Mouse (Mus musculus) heart, postnatal 0 days (tissue): ENCODE data around the gene Agap3. TPM values are rescaled to one million over a fixed set of nuclear protein-coding genes. Genes with fewer than 3 reads are reported as not detected.
A peak's percentile ranks its signal among the peaks of the same experiment; 100 is the strongest.

Experiments used
- ATAC-seq: fragments of 200-750 bp; cut with Nextera tagmentation; 2 replicates; pipeline ENCODE4 v1.8.0; 2017; ENCODE audit warnings: low read depth, moderate number of reproducible peaks, moderate library complexity; ENCODE audit not compliant: insufficient read depth
- DNase-seq: peaks from one replicate; pipeline ENCODE4 v3.0.0-alpha.2; 2016; ENCODE audit warnings: low spot score
- H3K27ac ChIP-seq: fragments of 300-500 bp; sonication (generic); 2 replicates; pipeline ENCODE4 v1.5.1; 2014; ENCODE audit warnings: low read depth, mild to moderate bottlenecking
- H3K27me3 ChIP-seq: fragments of 300-500 bp; sonication (generic); 2 replicates; pipeline ENCODE4 v1.6.1; 2014; ENCODE audit warnings: low read length, mixed read lengths; ENCODE audit not compliant: control insufficient read depth, insufficient read depth
- H3K36me3 ChIP-seq: fragments of 300-500 bp; sonication (generic); replicated peaks from 2 replicates; pipeline ENCODE4 v1.6.1; 2014; ENCODE audit warnings: low read length, mixed read lengths; ENCODE audit not compliant: control insufficient read depth, insufficient read depth
- H3K4me1 ChIP-seq: fragments of 300-500 bp; sonication (generic); 2 replicates; pipeline ENCODE4 v1.6.1; 2014; ENCODE audit warnings: antibody characterized with exemption; ENCODE audit not compliant: control insufficient read depth, insufficient read depth
- H3K4me2 ChIP-seq: fragments of 300-500 bp; sonication (generic); 2 replicates; pipeline ENCODE4 v1.6.1; 2014; ENCODE audit warnings: low read depth, mild to moderate bottlenecking, low read length, moderate library complexity
- H3K4me3 ChIP-seq: fragments of 300-500 bp; sonication (generic); 2 replicates; pipeline ENCODE4 v1.5.1; 2014; ENCODE audit warnings: low read depth, low read length
- H3K9ac ChIP-seq: fragments of 300-500 bp; sonication (generic); replicated peaks from 2 replicates; pipeline ENCODE4 v1.6.1; 2014; ENCODE audit warnings: low read depth, low read length, mixed read lengths
- H3K9me3 ChIP-seq: fragments of 300-500 bp; sonication (generic); replicated peaks from 2 replicates; pipeline ENCODE4 v1.6.1; 2016; ENCODE audit warnings: low read length; ENCODE audit not compliant: control insufficient read depth
- CTCF ChIP-seq: IDR thresholded peaks from 2 replicates; pipeline ENCODE4 v1.5.1; 2016; ENCODE audit warnings: antibody characterized with exemption, control low read depth, low read depth
- EP300 ChIP-seq: IDR thresholded peaks from 2 replicates; pipeline ENCODE4 v1.6.1; 2016; ENCODE audit warnings: antibody characterized with exemption, low read depth
- whole genome bisulfite sequencing: fragments of 180-500 bp; shearing (Covaris S2); extraction: QIAGEN DNeasy Blood & Tissue Kit; methylation state at CpG from one replicate; pipeline ENCODE4 v1.1.7; 2014; 5-methylcytosine and 5-hydroxymethylcytosine counted together
- polyA plus RNA-seq: library from polyadenylated mRNA; unstranded; fragments of >200 nt; fragmentation: Nextera tagmentation; extraction: Ambion mirVana; gene quantifications from 2 replicates; pipeline ENCODE4 v1.2.1, GENCODE M21; 2015
- total RNA-seq: library from RNA; depleted of rRNA; stranded (reverse); fragments of >200 nt; gene quantifications from 2 replicates; pipeline ENCODE4 v1.2.3, GENCODE M21; 2014; ENCODE audit warnings: low replicate concordance; rRNA removed

Agap3 gene
- total and polyA plus RNA-seq, 2 experiments from 2014 or later = 18.3 to 40.6 TPM

- no peaks in the 10 kb centered on the region for H3K27me3 ChIP-seq
- H3K4me1 ChIP-seq = peaks cover 27% of the 10 kb centered on the region
- H3K4me2 ChIP-seq = peak within 1 kb of the TSS; percentile 69
- DNase-seq = peak; percentile 78
- TF ChIP-seq EP300 (peak; percentile 28; the same call in 1 of the 2 replicates), CTCF (no peak; the same call in 1 of the 2 replicates)
- H3K9ac ChIP-seq = no peak within 1 kb of the TSS; the same call in 1 of the 2 replicates
- H3K36me3 ChIP-seq = no peaks in the 10 kb centered on the region
- peak within 1 kb of the TSS; percentile 35 for H3K4me3 ChIP-seq
- H3K9me3 ChIP-seq = no peaks in the 10 kb centered on the region
- ATAC-seq = peak; percentile 92
- H3K27ac ChIP-seq = peak within 1 kb of the TSS; percentile 88
- WGBS = 5% methylated on average over 14 of the region's 14 CpGs
These were observed 88.6 kb downstream of the Agap3 start, which contains the start of gene Asb10 for GRCm38 (mm10) chr5:24540387-24541143. TSS of gene Asb10 (minus strand) at chr5:24540978.

- Histone ChIP-seq H3K4me3 (peak overlapping the region; percentile 35), H3K27me3 (no peaks in the 10 kb centered on the region), H3K36me3 (no peaks in the 10 kb centered on the region), H3K27ac (peak overlapping the region; percentile 88), H3K9ac (no peak overlapping the region; the same call in 1 of the 2 replicates), H3K9me3 (no peaks in the 10 kb centered on the region), H3K4me2 (peak overlapping the region; percentile 69), H3K4me1 (peaks cover 27% of the 10 kb centered on the region)
- ATAC-seq (peak; percentile 2; the same call in 1 of the 2 replicates), DNase-seq (peak; percentile 32)
- TF ChIP-seq CTCF (no peak), EP300 (no peak)
- 8% methylated on average over 6 of the region's 6 CpGs for WGBS
These were observed 89.2 kb downstream of the Agap3 start for GRCm38 (mm10) chr5:24541144-24541569.

- Histone ChIP-seq H3K36me3 (no peaks in the 10 kb centered on the region), H3K27me3 (no peaks in the 10 kb centered on the region), H3K9ac (no peak overlapping the region), H3K4me1 (peaks cover 27% of the 10 kb centered on the region), H3K4me2 (no peak overlapping the region), H3K4me3 (no peak overlapping the region), H3K9me3 (no peaks in the 10 kb centered on the region), H3K27ac (no peak overlapping the region)
- DNase-seq = no peak
- 85% methylated on average over 7 of the region's 7 CpGs for WGBS
- no peak for ATAC-seq
- TF ChIP-seq CTCF (no peak), EP300 (no peak)
These were observed 90.7 kb downstream of the Agap3 start for GRCm38 (mm10) chr5:24542643-24543042.

- Histone ChIP-seq H3K36me3 (no peaks in the 10 kb centered on the region), H3K4me2 (peak overlapping the region; percentile 35), H3K27ac (no peak overlapping the region), H3K9ac (no peak overlapping the region; the same call in 1 of the 2 replicates), H3K9me3 (no peaks in the 10 kb centered on the region), H3K27me3 (no peaks in the 10 kb centered on the region), H3K4me1 (peaks cover 8% of the 10 kb centered on the region; the same call in 1 of the 2 replicates), H3K4me3 (no peak overlapping the region)
- WGBS = 24% methylated on average over 26 of the region's 26 CpGs
- ATAC-seq (peak; percentile 33; the same call in 1 of the 2 replicates), DNase-seq (peak; percentile 29)
- no peak for TF ChIP-seq EP300
- no peak for TF ChIP-seq CTCF
These were observed 98.8 kb downstream of the Agap3 start for GRCm38 (mm10) chr5:24550598-24551316.

- DNase-seq = no peak
- no peaks in the 10 kb centered on the region for H3K27me3 ChIP-seq
- H3K9ac ChIP-seq = no peak overlapping the region; the same call in 1 of the 2 replicates
- ATAC-seq = no peak
- 50% methylated on average over 2 of the region's 2 CpGs for WGBS
- no peaks in the 10 kb centered on the region for H3K36me3 ChIP-seq
- H3K4me1 ChIP-seq = peaks cover 8% of the 10 kb centered on the region; the same call in 1 of the 2 replicates
- no peak for TF ChIP-seq CTCF
- TF ChIP-seq EP300 = no peak
- H3K9me3 ChIP-seq = no peaks in the 10 kb centered on the region
- H3K27ac ChIP-seq = no peak overlapping the region
- H3K4me3 ChIP-seq = no peak overlapping the region
- peak overlapping the region; percentile 35 for H3K4me2 ChIP-seq
These were observed 99.3 kb downstream of the Agap3 start for GRCm38 (mm10) chr5:24551317-24551688.

Other genes with a start within 250 kb of the Agap3 start
- 86.1 and 120 TPM in 2 replicates for gene Kcnh2, start 100.6 kb upstream of the Agap3 start, total RNA-seq
- gene Kcnh2, start 100.6 kb upstream of the Agap3 start, polyA plus RNA-seq = 29.4 and 32.1 TPM in 2 replicates
- gene Nos3, start 87.4 kb upstream of the Agap3 start, total RNA-seq = 50.9 and 52.1 TPM in 2 replicates
- gene Nos3, start 87.4 kb upstream of the Agap3 start, polyA plus RNA-seq = 21.1 and 25.6 TPM in 2 replicates
- gene Atg9b, start 60.0 kb upstream of the Agap3 start, total RNA-seq = 0.15 and 0.66 TPM in 2 replicates
- 0.34 and 0.47 TPM in 2 replicates for gene Atg9b, start 60.0 kb upstream of the Agap3 start, polyA plus RNA-seq
- 141 and 159 TPM in 2 replicates for gene Abcb8, start 58.5 kb upstream of the Agap3 start, total RNA-seq
- gene Abcb8, start 58.5 kb upstream of the Agap3 start, polyA plus RNA-seq = 69.2 and 73.2 TPM in 2 replicates
- gene Asic3, start 38.8 kb upstream of the Agap3 start, total RNA-seq = not detected in 2 replicates
- 0.08 and 0.10 TPM in 2 replicates for gene Asic3, start 38.8 kb upstream of the Agap3 start, polyA plus RNA-seq
- gene Cdk5, start 28.6 kb upstream of the Agap3 start, total RNA-seq = 17.3 and 21.6 TPM in 2 replicates
- gene Cdk5, start 28.6 kb upstream of the Agap3 start, polyA plus RNA-seq = 30.9 and 32.2 TPM in 2 replicates
- 74.9 and 110 TPM in 2 replicates for gene Slc4a2, start 28.3 kb upstream of the Agap3 start, total RNA-seq
- gene Slc4a2, start 28.3 kb upstream of the Agap3 start, polyA plus RNA-seq = 20.8 and 21.5 TPM in 2 replicates
- 368 and 470 TPM in 2 replicates for gene Fastk, start 6.9 kb upstream of the Agap3 start, total RNA-seq
- 219 and 223 TPM in 2 replicates for gene Fastk, start 6.9 kb upstream of the Agap3 start, polyA plus RNA-seq
- gene Tmub1, start 4.3 kb upstream of the Agap3 start, total RNA-seq = 30.8 and 36.7 TPM in 2 replicates
- gene Tmub1, start 4.3 kb upstream of the Agap3 start, polyA plus RNA-seq = 16.5 and 17.3 TPM in 2 replicates
- gene Gbx1, start 75.0 kb downstream of the Agap3 start, total RNA-seq = not detected in 2 replicates
- not detected in 2 replicates for gene Gbx1, start 75.0 kb downstream of the Agap3 start, polyA plus RNA-seq
- gene Asb10, start 88.8 kb downstream of the Agap3 start, total RNA-seq = 34.4 and 44.0 TPM in 2 replicates
- gene Asb10, start 88.8 kb downstream of the Agap3 start, polyA plus RNA-seq = 20.8 and 24.3 TPM in 2 replicates
- not detected in 2 replicates for gene 4931409K22Rik, start 104.6 kb downstream of the Agap3 start, total RNA-seq
- not detected in 2 replicates for gene 4931409K22Rik, start 104.6 kb downstream of the Agap3 start, polyA plus RNA-seq
- 53.7 and 56.0 TPM in 2 replicates for gene Abcf2, start 125.3 kb downstream of the Agap3 start, total RNA-seq
- gene Abcf2, start 125.3 kb downstream of the Agap3 start, polyA plus RNA-seq = 46.0 and 49.6 TPM in 2 replicates
- 34.9 and 64.4 TPM in 2 replicates for gene Chpf2, start 134.6 kb downstream of the Agap3 start, total RNA-seq
- gene Chpf2, start 134.6 kb downstream of the Agap3 start, polyA plus RNA-seq = 10.5 and 13.2 TPM in 2 replicates
- 79.2 and 98.4 TPM in 2 replicates for gene Smarcd3, start 172.2 kb downstream of the Agap3 start, total RNA-seq
- 33.9 and 36.9 TPM in 2 replicates for gene Smarcd3, start 172.2 kb downstream of the Agap3 start, polyA plus RNA-seq
- gene Nub1, start 233.4 kb downstream of the Agap3 start, total RNA-seq = 20.4 and 25.6 TPM in 2 replicates
- gene Nub1, start 233.4 kb downstream of the Agap3 start, polyA plus RNA-seq = 19.5 and 21.3 TPM in 2 replicates